Mouse (Mus musculus) stomach, embryonic 14.5 days (tissue): Measurements from ENCODE around the gene Igfbp2. TPM values are rescaled to one million over a fixed set of nuclear protein-coding genes. Genes with fewer than 3 reads are reported as not detected.
A peak's percentile ranks its signal among the peaks of the same experiment; 100 is the strongest.

Source experiments
- ATAC-seq: fragments of 200-750 bp; cut with Nextera tagmentation; 2 replicates; pipeline ENCODE4 v1.8.0; 2017; ENCODE audit warnings: low read depth, moderate TSS enrichment; ENCODE audit not compliant: insufficient number of reproducible peaks, insufficient read depth, low FRiP score
- H3K27ac ChIP-seq: fragments of 300-500 bp; sonication (generic); 2 replicates; pipeline ENCODE4 v1.5.1; 2014; ENCODE audit warnings: mild to moderate bottlenecking, low read length, moderate library complexity, mixed read lengths
- H3K27me3 ChIP-seq: fragments of 300-500 bp; sonication (generic); 2 replicates; pipeline ENCODE4 v1.6.1; 2014; ENCODE audit warnings: low read length, control low read depth, mixed read lengths; ENCODE audit not compliant: control insufficient read depth, insufficient read depth
- H3K36me3 ChIP-seq: fragments of 300-500 bp; sonication (generic); 2 replicates; pipeline ENCODE4 v1.6.1; 2014; ENCODE audit warnings: mild to moderate bottlenecking, control low read depth, low read length, moderate library complexity, mixed read lengths; ENCODE audit not compliant: control insufficient read depth, insufficient read depth
- H3K4me1 ChIP-seq: fragments of 300-500 bp; sonication (generic); 2 replicates; pipeline ENCODE4 v1.6.1; 2014; ENCODE audit warnings: low read length, control low read depth, mixed read lengths; ENCODE audit not compliant: control insufficient read depth, insufficient read depth
- H3K4me2 ChIP-seq: fragments of 300-500 bp; sonication (generic); replicated peaks from 2 replicates; pipeline ENCODE4 v1.6.1; 2014; ENCODE audit warnings: low read depth, low read length, control low read depth
- H3K4me3 ChIP-seq: fragments of 300-500 bp; sonication (generic); 2 replicates; pipeline ENCODE4 v1.5.1; 2014; ENCODE audit warnings: low read depth, low read length, control low read depth
- H3K9ac ChIP-seq: fragments of 300-500 bp; sonication (generic); replicated peaks from 2 replicates; pipeline ENCODE4 v1.6.1; 2014; ENCODE audit warnings: low read depth, mild to moderate bottlenecking, control low read depth, low read length, moderate library complexity, mixed read lengths
- H3K9me3 ChIP-seq: fragments of 300-500 bp; sonication (generic); 2 replicates; pipeline ENCODE4 v1.6.1; 2016; ENCODE audit warnings: low read depth, low read length, control low read depth; ENCODE audit not compliant: control insufficient read depth
- WGBS: fragments of 180-500 bp; shearing (Covaris S2); extraction: QIAGEN DNeasy Blood & Tissue Kit; methylation state at CpG from one replicate; pipeline ENCODE4 v1.1.7; 2014; 5-methylcytosine and 5-hydroxymethylcytosine counted together
- polyA plus RNA-seq: library from polyadenylated mRNA; unstranded; fragments of >200 nt; fragmentation: Nextera tagmentation; extraction: Ambion mirVana; gene quantifications from 2 replicates; pipeline ENCODE4 v1.2.1, GENCODE M21; 2014

Igfbp2 gene
- polyA plus RNA-seq, 1 experiment from 2014 or later: 631 TPM

DNA sequence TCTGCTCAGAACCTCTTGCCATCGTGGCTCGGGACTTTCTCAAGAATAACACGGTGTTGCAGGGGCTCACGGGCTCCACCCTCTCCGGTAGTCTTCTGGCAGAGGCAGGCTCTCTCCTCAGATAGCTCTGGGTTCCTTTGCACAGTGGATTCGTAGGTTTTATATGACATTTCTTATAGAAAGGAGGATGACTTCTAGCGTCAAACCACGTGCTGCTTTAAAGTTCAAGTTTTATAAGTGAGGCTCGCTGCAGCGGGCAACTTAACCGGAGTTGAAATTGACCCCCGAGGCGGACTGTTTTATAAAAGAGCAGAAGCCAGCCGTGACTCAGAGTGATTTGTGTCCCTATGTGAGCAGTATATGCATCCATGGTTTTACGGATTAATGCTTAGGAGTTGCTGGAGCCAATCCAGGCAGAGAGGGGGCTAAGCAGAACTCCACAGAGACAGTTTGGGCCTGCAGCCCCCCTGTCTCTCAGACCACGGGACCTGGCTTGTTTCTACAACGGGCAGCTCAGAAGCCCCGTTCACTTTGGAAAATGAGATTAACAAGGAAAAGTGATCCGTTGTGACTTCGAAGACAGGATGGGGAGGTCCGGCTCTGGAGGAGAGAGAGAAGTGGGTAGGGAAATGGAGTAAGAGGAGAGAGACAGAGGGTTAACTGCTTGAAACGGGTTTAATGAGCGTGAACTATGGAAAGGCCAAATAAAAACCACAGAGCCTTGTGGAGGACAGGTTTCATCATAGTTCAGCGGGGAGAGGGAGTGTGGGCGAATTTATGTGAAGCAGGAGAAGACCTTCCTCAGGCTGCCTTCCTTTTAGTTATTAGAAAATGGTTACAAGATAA, 54.4 kb downstream of the Igfbp2 start:
- 33% methylated on average over 25 of the region's 25 CpGs for WGBS

DNA sequence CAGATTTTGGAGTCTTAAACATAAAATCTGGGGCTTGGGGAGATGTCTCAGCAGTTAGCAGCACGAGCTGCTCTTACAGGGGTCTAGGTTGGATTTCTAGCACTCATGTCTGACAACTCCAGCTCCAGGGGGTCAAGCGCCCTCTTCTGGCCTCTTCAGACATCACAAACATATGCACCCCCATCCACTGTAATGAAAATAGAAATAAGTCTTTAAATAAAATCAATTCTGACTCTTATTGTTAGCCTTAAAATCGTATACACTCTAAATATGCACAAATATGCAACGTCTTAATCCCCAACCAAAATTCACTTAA, 55.0 kb downstream of the Igfbp2 start:
- WGBS: 57% methylated on average over 4 of the region's 4 CpGs
- Histone ChIP-seq H3K9ac (no peak overlapping the region), H3K27ac (peak overlapping the region; percentile 53; the same call in 1 of the 2 replicates), H3K36me3 (no peaks in the 10 kb centered on the region), H3K4me1 (peaks cover 21% of the 10 kb centered on the region), H3K27me3 (no peaks in the 10 kb centered on the region), H3K9me3 (no peaks in the 10 kb centered on the region), H3K4me2 (no peak overlapping the region), H3K4me3 (no peak overlapping the region)
- ATAC-seq: no peak

More for the DNA sequence above, 54.4 kb downstream of the Igfbp2 start:
- H3K9me3 ChIP-seq: no peaks in the 10 kb centered on the region
- peak overlapping the region; percentile 27 for H3K4me2 ChIP-seq
- H3K27me3 ChIP-seq: no peaks in the 10 kb centered on the region
- ATAC-seq: no peak
- H3K27ac ChIP-seq: peak overlapping the region; percentile 53; the same call in 1 of the 2 replicates
- no peak overlapping the region; the same call in 1 of the 2 replicates for H3K9ac ChIP-seq
- H3K4me1 ChIP-seq: peaks cover 21% of the 10 kb centered on the region
- H3K4me3 ChIP-seq: no peak overlapping the region
- no peaks in the 10 kb centered on the region for H3K36me3 ChIP-seq

DNA sequence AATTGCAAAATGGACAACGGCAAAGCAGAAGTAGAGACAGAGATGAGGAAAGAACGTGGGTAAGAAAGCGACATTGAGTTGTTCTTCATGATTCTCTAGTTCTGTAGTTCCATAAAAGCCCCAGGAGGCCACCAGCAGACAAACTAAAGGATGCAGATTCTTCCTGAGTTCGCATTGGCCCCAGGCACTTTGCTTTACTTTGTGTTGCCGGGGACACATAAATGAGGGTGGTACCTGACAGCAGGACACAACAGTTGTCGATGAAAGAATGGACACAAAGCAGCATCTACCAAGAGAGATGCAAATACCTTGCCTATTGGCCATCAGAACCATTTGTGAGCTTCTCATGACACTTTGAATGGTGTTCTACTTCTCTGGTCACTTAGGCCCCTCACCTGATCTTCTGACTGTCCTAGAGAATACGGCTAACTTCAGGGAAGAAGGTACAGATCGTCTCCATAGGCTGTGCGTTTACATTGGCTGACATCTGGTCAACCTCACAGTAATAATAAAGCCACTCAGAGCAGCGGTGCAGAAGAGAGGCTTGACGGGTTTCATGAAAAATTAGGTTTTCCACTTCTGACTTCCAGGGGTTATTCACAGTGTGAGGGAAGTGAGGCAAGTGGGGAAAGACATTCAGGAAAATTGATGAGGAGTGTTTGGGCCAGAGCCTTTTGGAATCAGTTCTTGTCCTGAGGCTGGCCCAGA, 61.0 kb downstream of the Igfbp2 start:
- WGBS: 64% methylated on average over 11 of the region's 11 CpGs
- peak; percentile 83; the same call in 1 of the 2 replicates for ATAC-seq
- peak overlapping the region; percentile 86 for H3K27ac ChIP-seq

DNA sequence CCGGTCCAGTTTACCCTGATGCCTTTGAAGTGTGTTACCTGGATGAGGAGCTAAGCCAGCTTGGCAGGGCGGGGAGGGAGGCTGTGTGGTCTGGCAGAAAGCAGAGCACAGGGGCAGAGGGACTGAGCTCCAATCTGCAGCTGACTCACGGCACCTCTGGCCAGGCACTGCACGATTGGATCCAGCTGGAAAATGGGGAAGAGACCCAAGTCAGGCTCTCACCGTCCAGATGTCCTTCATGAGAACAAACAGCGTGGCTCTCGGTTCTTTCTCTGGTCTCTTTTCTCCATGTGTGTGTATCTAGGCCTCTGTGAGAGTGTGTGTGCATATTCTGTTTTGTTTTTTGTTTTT, 61.5 kb downstream of the Igfbp2 start:
- Histone ChIP-seq H3K36me3 (no peaks in the 10 kb centered on the region), H3K27me3 (no peaks in the 10 kb centered on the region), H3K4me1 (no peaks in the 10 kb centered on the region), H3K4me2 (no peak overlapping the region), H3K9me3 (no peaks in the 10 kb centered on the region), H3K27ac (peak overlapping the region; percentile 86), H3K4me3 (no peak overlapping the region), H3K9ac (no peak overlapping the region)
- 34% methylated on average over 7 of the region's 7 CpGs for WGBS
- ATAC-seq: peak; percentile 81; the same call in 1 of the 2 replicates

More for the DNA sequence above, 61.0 kb downstream of the Igfbp2 start:
- Histone ChIP-seq H3K4me3 (no peak overlapping the region), H3K4me2 (no peak overlapping the region), H3K9me3 (no peaks in the 10 kb centered on the region), H3K27me3 (no peaks in the 10 kb centered on the region), H3K36me3 (no peaks in the 10 kb centered on the region), H3K9ac (no peak overlapping the region), H3K4me1 (no peaks in the 10 kb centered on the region)

DNA sequence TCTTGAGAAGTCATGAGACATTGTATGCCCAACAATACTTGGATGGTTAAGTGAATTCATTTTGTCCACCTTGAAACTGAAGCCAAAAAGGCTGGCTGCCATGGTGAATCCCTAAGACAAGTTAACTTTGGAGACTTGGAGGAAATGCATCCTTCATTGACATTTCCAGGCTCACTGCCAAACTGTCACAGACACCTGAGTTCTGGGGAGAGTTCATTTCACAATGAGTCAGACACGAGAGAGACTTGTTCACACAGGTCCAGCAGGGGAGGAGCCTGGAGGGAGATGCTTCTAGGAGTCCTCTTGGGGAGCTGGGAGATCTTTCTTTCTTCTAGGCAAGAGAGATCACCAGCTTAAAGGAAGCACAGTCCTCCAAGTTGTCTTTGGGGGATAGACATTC, 63.6 kb downstream of the Igfbp2 start:
- Histone ChIP-seq H3K9ac (no peak overlapping the region), H3K4me2 (no peak overlapping the region), H3K27me3 (no peaks in the 10 kb centered on the region), H3K4me1 (no peaks in the 10 kb centered on the region), H3K9me3 (no peaks in the 10 kb centered on the region), H3K27ac (no peak overlapping the region; the same call in 1 of the 2 replicates), H3K4me3 (no peak overlapping the region), H3K36me3 (no peaks in the 10 kb centered on the region)
- ATAC-seq: no peak
- WGBS: 29% methylated on average over 1 of the region's 1 CpGs

DNA sequence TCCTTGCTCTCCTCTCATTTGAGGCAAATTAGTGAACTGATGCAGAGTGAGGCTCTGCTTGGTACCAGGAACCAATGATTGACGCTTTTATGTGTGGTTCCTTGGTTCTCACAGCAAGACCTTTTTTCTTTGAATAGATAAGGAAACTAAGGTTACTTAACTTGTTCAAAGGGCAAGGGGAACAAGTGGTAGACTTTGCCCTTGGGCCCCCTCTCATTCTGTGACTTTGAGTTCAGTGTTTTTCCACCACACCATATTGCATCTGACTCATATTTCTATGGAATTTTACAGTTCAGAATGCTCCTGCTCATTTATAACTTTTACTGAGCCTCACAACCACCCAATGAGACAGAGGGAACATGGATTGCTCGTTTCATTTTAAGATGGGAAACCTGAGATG, 71.5 kb downstream of the Igfbp2 start:
- Histone ChIP-seq H3K4me3 (no peak overlapping the region), H3K27me3 (no peaks in the 10 kb centered on the region), H3K9ac (no peak overlapping the region), H3K36me3 (no peaks in the 10 kb centered on the region), H3K27ac (no peak overlapping the region), H3K4me2 (no peak overlapping the region), H3K4me1 (no peaks in the 10 kb centered on the region), H3K9me3 (0 out of 2 replicates have a peak, but pooled peaks cover 3% of the 10 kb centered on the region)
- no peak for ATAC-seq
- 83% methylated on average over 2 of the region's 2 CpGs for WGBS

Other genes with a start within 250 kb of the Igfbp2 start
- 24.3 and 29.2 TPM in 2 replicates for gene Smarcal1, start 241.3 kb upstream of the Igfbp2 start, polyA plus RNA-seq
- gene Ankar, start 123.9 kb upstream of the Igfbp2 start, polyA plus RNA-seq: not detected in 2 replicates
- 2,303 and 2,476 TPM in 2 replicates for gene Rpl37a, start 113.2 kb upstream of the Igfbp2 start, polyA plus RNA-seq
- gene Igfbp5, start 50.4 kb downstream of the Igfbp2 start, polyA plus RNA-seq: 126 and 127 TPM in 2 replicates
- gene Tnp1, start 191.4 kb downstream of the Igfbp2 start, polyA plus RNA-seq: not detected in 2 replicates